Mouse (Mus musculus) small intestine, adult 2 months (tissue): ENCODE measurements around the gene Iqca.

Source experiments
- CTCF ChIP-seq: fragments of 200-500 bp; IDR thresholded peaks from 2 replicates; pipeline ENCODE4 v1.5.1; 2012; ENCODE audit warnings: low read depth, mild to moderate bottlenecking, control low read depth, inconsistent platforms, low read length, moderate library complexity, mixed read lengths; ENCODE audit not compliant: insufficient replicate concordance, insufficient read length; ENCODE audit errors: extremely low read depth
- POLR2A ChIP-seq: fragments of 200-500 bp; IDR thresholded peaks from 2 replicates; pipeline ENCODE4 v1.6.1; 2012; ENCODE audit warnings: low read depth, mild to moderate bottlenecking, control low read depth, inconsistent platforms, low read length, moderate library complexity

DNA sequence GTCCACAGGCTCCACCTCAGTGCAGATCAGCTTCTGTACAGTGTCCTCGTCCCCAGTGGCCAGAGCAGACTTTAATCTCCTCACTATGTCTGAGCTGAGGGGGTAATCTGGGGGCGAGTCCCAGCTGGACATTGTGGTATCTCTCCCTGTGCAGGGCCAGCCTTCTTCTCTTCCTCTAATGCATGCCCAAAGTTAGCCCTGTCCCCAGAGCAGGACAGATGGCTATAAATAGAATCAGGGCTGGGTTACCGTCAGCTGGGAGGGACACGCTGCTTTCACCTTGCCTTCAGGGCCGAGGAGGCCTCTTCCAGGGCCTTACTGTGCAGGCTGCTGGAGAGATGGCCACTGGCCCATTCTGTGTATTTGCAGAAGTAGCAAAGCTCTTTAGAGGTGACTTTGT, 138.8 kb downstream of the Iqca start, which contains the start of gene Asb18:
- no peak for TF ChIP-seq CTCF
- no peak for TF ChIP-seq POLR2A
